Mouse (Mus musculus) urinary bladder, postnatal 0 days (tissue): ENCODE measurements around the gene Fgf4. TPM values are rescaled to one million over a fixed set of nuclear protein-coding genes. Genes with fewer than 3 reads are reported as not detected.

ENCODE experiments used
- polyA plus RNA-seq: library from polyadenylated mRNA; unstranded; fragments of >200 nt; fragmentation: Nextera tagmentation; extraction: Ambion mirVana; gene quantifications from 2 replicates; pipeline ENCODE4 v1.2.1, GENCODE M21; 2015

The Fgf4 gene
- polyA plus RNA-seq = not detected in 2 replicates

GRCm38 (mm10) chr7:144847067-144847466, at the start of gene Fgf4:
TSS of gene Fgf4 (plus strand) at chr7:144847367.

GRCm38 (mm10) chr7:144837891-144838488, 9.2 kb upstream of the Fgf4 start, which contains the start of gene Fgf3:
TSS of gene Fgf3 (plus strand) at chr7:144838083.

GRCm38 (mm10) chr7:144896294-144897218, 49.4 kb downstream of the Fgf4 start, which contains the start of gene Fgf15:
TSS of gene Fgf15 (plus strand) at chr7:144896531.

Other genes with a start within 250 kb of the Fgf4 start
- gene Ano1, start 95.4 kb upstream of the Fgf4 start, polyA plus RNA-seq = 38.6 and 42.9 TPM in 2 replicates
- gene Fgf3, start 9.3 kb upstream of the Fgf4 start, polyA plus RNA-seq = not detected in 2 replicates
- not detected in 2 replicates for gene Fgf15, start 49.2 kb downstream of the Fgf4 start, polyA plus RNA-seq
- 17.3 and 17.5 TPM in 2 replicates for gene LTO1, start 67.7 kb downstream of the Fgf4 start, polyA plus RNA-seq
- gene Ccnd1, start 92.6 kb downstream of the Fgf4 start, polyA plus RNA-seq = 28.4 and 37.6 TPM in 2 replicates